10 mouse cellular contexts compared by ENCODE assay signal in the genomic region with DNA sequence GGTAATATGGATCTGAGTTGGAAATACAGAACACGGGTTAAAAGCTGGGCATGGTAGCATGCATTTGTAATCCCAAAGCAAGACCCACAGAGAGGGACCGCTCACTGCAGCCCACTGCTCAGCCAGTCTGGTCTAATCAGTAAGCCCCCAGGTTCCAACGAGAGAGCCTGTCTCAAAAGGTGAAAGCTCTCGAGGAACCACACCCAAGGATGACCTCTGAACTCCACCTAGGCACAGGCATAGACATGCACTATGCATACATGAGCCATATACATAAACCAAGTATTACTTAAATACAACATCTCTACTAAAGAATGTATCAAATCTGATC. TPM values are rescaled to one million over a fixed set of nuclear protein-coding genes. Genes with fewer than 3 reads are reported as not detected.
A peak's percentile ranks its signal among the peaks of the same experiment; 100 is the strongest.
DNase-seq lines count a peak whose midpoint lies in the region; ATAC-seq and TF ChIP-seq lines count a peak whose summit lies in the region.
"Not testable (repeated sequence)": the region's sequence is repeated elsewhere in the genome, so short reads cannot be mapped to it uniquely, and the experiment has no call there.
"Had no signal": no experiment of that assay in that cellular context is flagged by ENCODE, and none has a peak within 500 bp of the region (broad histone marks: within the 10 kb centered on the region; RNA-seq: fewer than 3 reads in every experiment).

No protein-coding gene starts in this region.

- DNase-seq in embryonic facial prominence, embryonic 14.5 days (ENCODE audit: low spot score); forebrain, postnatal 0 days; limb, embryonic 14.5 days (ENCODE audit: low spot score): not testable (repeated sequence)

- H3K9ac ChIP-seq in embryonic facial prominence, embryonic 14.5 days (ENCODE audit: low read depth, low read length); forebrain, postnatal 0 days; hindbrain, embryonic 15.5 days; kidney, embryonic 14.5 days (ENCODE audit: low read depth, low read length); limb, embryonic 14.5 days (ENCODE audit: low read depth, low read length, severe bottlenecking); midbrain, embryonic 13.5 days (replicated peaks); neural tube, embryonic 13.5 days: not testable (repeated sequence)

- H3K4me2 ChIP-seq in embryonic facial prominence, embryonic 14.5 days (ENCODE audit: low read depth, low read length); forebrain, postnatal 0 days (ENCODE audit: low read depth); hindbrain, embryonic 15.5 days; kidney, embryonic 14.5 days (replicated peaks; ENCODE audit: low read depth, low read length); limb, embryonic 14.5 days (replicated peaks; ENCODE audit: low read depth, low read length, severe bottlenecking); midbrain, embryonic 13.5 days (replicated peaks); neural tube, embryonic 13.5 days: not testable (repeated sequence)

- TF ChIP-seq CTCF in forebrain, postnatal 0 days (IDR thresholded peaks at IDR 0.05; ENCODE audit: low read depth): not testable (repeated sequence)

- WGBS in embryonic facial prominence, embryonic 14.5 days: 68% methylated on average over 2 of the region's 4 CpGs
- WGBS in forebrain, postnatal 0 days: 86% methylated on average over 2 of the region's 4 CpGs
- WGBS in hindbrain, embryonic 15.5 days: 80% methylated on average over 3 of the region's 4 CpGs
- whole genome bisulfite sequencing in kidney, embryonic 14.5 days: 80% methylated on average over 2 of the region's 4 CpGs
- 85% methylated on average over 2 of the region's 4 CpGs for WGBS in limb, embryonic 14.5 days
- 90% methylated on average over 2 of the region's 4 CpGs for WGBS in midbrain, embryonic 13.5 days
- WGBS in neural tube, embryonic 13.5 days: 68% methylated on average over 3 of the region's 4 CpGs

- H3K9me3 ChIP-seq in embryonic facial prominence, embryonic 14.5 days (ENCODE audit: control insufficient read depth, low read length); forebrain, postnatal 0 days (ENCODE audit: low read length); hindbrain, embryonic 15.5 days; kidney, embryonic 14.5 days (ENCODE audit: control insufficient read depth, low read length); limb, embryonic 14.5 days (ENCODE audit: control insufficient read depth, low read length); midbrain, embryonic 13.5 days; neural tube, embryonic 13.5 days: not testable (repeated sequence)

- not testable (repeated sequence) for TF ChIP-seq POLR2A in limb, embryonic 14.5 days (IDR thresholded peaks at IDR 0.05; ENCODE audit: borderline replicate concordance, extremely low read depth, insufficient read depth, insufficient read length)

- not testable (repeated sequence) for H3K4me1 ChIP-seq in embryonic facial prominence, embryonic 14.5 days (ENCODE audit: control insufficient read depth, insufficient read depth, low read length); forebrain, postnatal 0 days (ENCODE audit: insufficient read depth); hindbrain, embryonic 15.5 days (replicated peaks); kidney, embryonic 14.5 days (ENCODE audit: control insufficient read depth, insufficient read depth, low read length); limb, embryonic 14.5 days (ENCODE audit: control insufficient read depth, insufficient read depth, low read length); midbrain, embryonic 13.5 days (replicated peaks); neural tube, embryonic 13.5 days (replicated peaks)

- not testable (repeated sequence) for H3K4me3 ChIP-seq in embryonic facial prominence, embryonic 14.5 days (ENCODE audit: low read depth, low read length); forebrain, postnatal 0 days (ENCODE audit: low read depth, low read length); hindbrain, embryonic 15.5 days; kidney, embryonic 14.5 days (ENCODE audit: low read length); limb, embryonic 14.5 days (replicated peaks; ENCODE audit: low read length); midbrain, embryonic 13.5 days (replicated peaks); neural tube, embryonic 13.5 days

- H3K36me3 ChIP-seq in embryonic facial prominence, embryonic 14.5 days (ENCODE audit: control insufficient read depth, insufficient read depth, low read length); forebrain, postnatal 0 days (ENCODE audit: insufficient read depth); hindbrain, embryonic 15.5 days; kidney, embryonic 14.5 days (ENCODE audit: control insufficient read depth, insufficient read depth, low read length); limb, embryonic 14.5 days (ENCODE audit: control insufficient read depth, insufficient read depth, low read length); midbrain, embryonic 13.5 days; neural tube, embryonic 13.5 days: not testable (repeated sequence)

- H3K27me3 ChIP-seq in embryonic facial prominence, embryonic 14.5 days (replicated peaks; ENCODE audit: control insufficient read depth, insufficient read depth, low read length); forebrain, postnatal 0 days (ENCODE audit: insufficient read depth, low read length); hindbrain, embryonic 15.5 days; kidney, embryonic 14.5 days (ENCODE audit: control insufficient read depth, insufficient read depth, low read length); limb, embryonic 14.5 days (ENCODE audit: control insufficient read depth, insufficient read depth, low read length); midbrain, embryonic 13.5 days; neural tube, embryonic 13.5 days: not testable (repeated sequence)

- not testable (repeated sequence) for H3K27ac ChIP-seq in embryonic facial prominence, embryonic 14.5 days (replicated peaks; ENCODE audit: low read depth, low read length); forebrain, postnatal 0 days (ENCODE audit: low read depth, low read length); hindbrain, embryonic 15.5 days (replicated peaks); kidney, embryonic 14.5 days (ENCODE audit: low read depth, low read length); limb, embryonic 14.5 days (replicated peaks; ENCODE audit: low read depth, low read length); midbrain, embryonic 13.5 days; neural tube, embryonic 13.5 days (replicated peaks)

- ATAC-seq in embryonic facial prominence, embryonic 14.5 days (ENCODE audit: low read depth): 0 out of 2 replicates have a peak, but pooled peaks have one; percentile 26
- 0 out of 2 replicates have a peak, but pooled peaks have one; percentile 18 for ATAC-seq in forebrain, postnatal 0 days
- ATAC-seq in hindbrain, embryonic 15.5 days (ENCODE audit: low FRiP score, low read depth): peak; percentile 59
- peak; percentile 46 for ATAC-seq in kidney, embryonic 14.5 days (ENCODE audit: low FRiP score, low TSS enrichment)
- 0 out of 2 replicates have a peak, but pooled peaks have one; percentile 12 for ATAC-seq in limb, embryonic 14.5 days (ENCODE audit: low FRiP score, low read depth)
- ATAC-seq in midbrain, embryonic 13.5 days: peak; percentile 71
- ATAC-seq in neural tube, embryonic 13.5 days (ENCODE audit: low read depth): peak; percentile 43; the same call in 1 of the 2 replicates

RNA-seq across cellular contexts. Expression of gene Nid1, which starts 21.4 kb away (rescaled TPM):
- polyA plus RNA-seq in embryonic facial prominence, embryonic 14.5 days (2014; fragmentation: Nextera tagmentation; extraction: Ambion mirVana): 137 and 142 TPM in 2 replicates
- 28.8 and 53.5 TPM in 2 replicates for total RNA-seq in forebrain, postnatal 0 days (2014; rRNA removed)
- 18.1 and 21.6 TPM in 2 replicates for polyA plus RNA-seq in forebrain, postnatal 0 days (2015; fragmentation: Nextera tagmentation; extraction: Ambion mirVana)
- 58.4 and 80.2 TPM in 2 replicates for polyA plus RNA-seq in hindbrain, embryonic 15.5 days (2015; fragmentation: Nextera tagmentation; extraction: Ambion mirVana)
- polyA plus RNA-seq in kidney, embryonic 14.5 days (2014; fragmentation: Nextera tagmentation; extraction: Ambion mirVana): 61.8 and 96.1 TPM in 2 replicates
- 143 and 145 TPM in 2 replicates for polyA plus RNA-seq in limb, embryonic 14.5 days (2012; rRNA removed)
- 104 and 108 TPM in 2 replicates for polyA plus RNA-seq in limb, embryonic 14.5 days (2014; fragmentation: Nextera tagmentation; extraction: Ambion mirVana)
- 27.9 and 29.9 TPM in 2 replicates for polyA plus RNA-seq in midbrain, embryonic 13.5 days (2015; fragmentation: Nextera tagmentation; extraction: Ambion mirVana)
- polyA plus RNA-seq in neural tube, embryonic 13.5 days (2015; fragmentation: Nextera tagmentation; extraction: Ambion mirVana): 53.1 and 54.8 TPM in 2 replicates
- total RNA-seq: common myeloid progenitor, adult 5-6 weeks had no signal
- polyA plus RNA-seq: activated CD4-positive, CD25-positive, alpha-beta regulatory T cell, adult 4 months; G1E had no signal

RNA-seq across cellular contexts. Expression of gene Gpr137b, which starts 22.2 kb away (rescaled TPM):
- polyA plus RNA-seq in embryonic facial prominence, embryonic 14.5 days (2014; fragmentation: Nextera tagmentation; extraction: Ambion mirVana): 11.6 and 12.0 TPM in 2 replicates
- total RNA-seq in forebrain, postnatal 0 days (2014; rRNA removed): 13.6 and 18.3 TPM in 2 replicates
- polyA plus RNA-seq in forebrain, postnatal 0 days (2015; fragmentation: Nextera tagmentation; extraction: Ambion mirVana): 14.1 and 16.4 TPM in 2 replicates
- polyA plus RNA-seq in hindbrain, embryonic 15.5 days (2015; fragmentation: Nextera tagmentation; extraction: Ambion mirVana): 26.8 and 26.9 TPM in 2 replicates
- polyA plus RNA-seq in kidney, embryonic 14.5 days (2014; fragmentation: Nextera tagmentation; extraction: Ambion mirVana): 12.0 and 15.7 TPM in 2 replicates
- polyA plus RNA-seq in limb, embryonic 14.5 days (2012; rRNA removed): 14.8 and 14.9 TPM in 2 replicates
- polyA plus RNA-seq in limb, embryonic 14.5 days (2014; fragmentation: Nextera tagmentation; extraction: Ambion mirVana): 11.0 and 11.7 TPM in 2 replicates
- polyA plus RNA-seq in midbrain, embryonic 13.5 days (2015; fragmentation: Nextera tagmentation; extraction: Ambion mirVana): 28.1 and 31.7 TPM in 2 replicates
- polyA plus RNA-seq in neural tube, embryonic 13.5 days (2015; fragmentation: Nextera tagmentation; extraction: Ambion mirVana): 25.0 and 26.1 TPM in 2 replicates
- polyA plus RNA-seq: G1E had no signal

Comparison
In these comparisons a context has a peak if more than half of its experiments do, and no peak if none do; other contexts are left out.
1. ATAC-seq: peak in every context shown above with its lines; median percentile 71 in midbrain, embryonic 13.5 days; 59 in hindbrain, embryonic 15.5 days; 46 in kidney, embryonic 14.5 days; 43 in neural tube, embryonic 13.5 days; 26 in embryonic facial prominence, embryonic 14.5 days; 18 in forebrain, postnatal 0 days; 12 in limb, embryonic 14.5 days.